Mouse (Mus musculus): ENCODE measurements around the gene Amot.

- TF ChIP-seq CTCF (IDR thresholded peaks at IDR 0.05; ENCODE audit: control insufficient read depth, insufficient read depth, insufficient replicate concordance, low read depth, low read length) (no peak), POLR2A (IDR thresholded peaks at IDR 0.05; ENCODE audit: control insufficient read depth, low read depth, low read length) (no peak)
Measured at GRCm38 (mm10) chrX:145479942-145480341, 25.0 kb downstream of the Amot start.
